Mouse (Mus musculus) midbrain, embryonic 10.5 days (tissue): ENCODE results near the gene Jdp2. TPM values are rescaled to one million over a fixed set of nuclear protein-coding genes. Genes with fewer than 3 reads are reported as not detected.
A peak's percentile ranks its signal among the peaks of the same experiment; 100 is the strongest.

Experiments
- DNase-seq: peaks from one replicate; pipeline ENCODE4 v3.0.0-alpha.2; 2017; ENCODE audit warnings: low spot score
- H3K27ac ChIP-seq: fragments of 300-500 bp; sonication (generic); replicated peaks from 2 replicates; pipeline ENCODE4 v1.5.1; 2016; ENCODE audit warnings: mild to moderate bottlenecking
- H3K27me3 ChIP-seq: fragments of 300-500 bp; sonication (generic); 2 replicates; pipeline ENCODE4 v1.6.1; 2016; ENCODE audit warnings: low read depth, mild to moderate bottlenecking; ENCODE audit not compliant: poor library complexity, severe bottlenecking
- H3K36me3 ChIP-seq: fragments of 300-500 bp; sonication (generic); 2 replicates; pipeline ENCODE4 v1.6.1; 2016; ENCODE audit warnings: mild to moderate bottlenecking, moderate library complexity
- H3K4me1 ChIP-seq: fragments of 300-500 bp; sonication (generic); 2 replicates; pipeline ENCODE4 v1.6.1; 2016
- H3K4me3 ChIP-seq: fragments of 300-500 bp; sonication (generic); 2 replicates; pipeline ENCODE4 v1.5.1; 2016; ENCODE audit warnings: mild to moderate bottlenecking, moderate library complexity
- H3K9me3 ChIP-seq: fragments of 300-500 bp; sonication (generic); replicated peaks from 2 replicates; pipeline ENCODE4 v1.6.1; 2016; ENCODE audit warnings: mild to moderate bottlenecking
- WGBS: fragments of 180-500 bp; shearing (Covaris S2); methylation state at CpG from one replicate; pipeline ENCODE4 v1.1.7; 2016; 5-methylcytosine and 5-hydroxymethylcytosine counted together
- polyA plus RNA-seq: library from polyadenylated mRNA; unstranded; fragments of >200 nt; fragmentation: Nextera tagmentation; extraction: Ambion mirVana; gene quantifications from 2 replicates; pipeline ENCODE4 v1.2.1, GENCODE M21; 2016

Gene Jdp2
- polyA plus RNA-seq, 1 experiment from 2014 or later, result 0.49 TPM

GRCm38 (mm10) chr12:85684411-85685275, 85.8 kb downstream of the Jdp2 start:
- no peaks in the 10 kb centered on the region for H3K36me3 ChIP-seq
- H3K9me3 ChIP-seq, result no peaks in the 10 kb centered on the region
- DNase-seq, result no peak
- no peak overlapping the region for H3K4me3 ChIP-seq
- no peaks in the 10 kb centered on the region for H3K27me3 ChIP-seq
- 87% methylated on average over 16 of the region's 16 CpGs for WGBS
- peaks cover 6% of the 10 kb centered on the region; the same call in 1 of the 2 replicates for H3K4me1 ChIP-seq
- H3K27ac ChIP-seq, result no peak overlapping the region

DNA sequence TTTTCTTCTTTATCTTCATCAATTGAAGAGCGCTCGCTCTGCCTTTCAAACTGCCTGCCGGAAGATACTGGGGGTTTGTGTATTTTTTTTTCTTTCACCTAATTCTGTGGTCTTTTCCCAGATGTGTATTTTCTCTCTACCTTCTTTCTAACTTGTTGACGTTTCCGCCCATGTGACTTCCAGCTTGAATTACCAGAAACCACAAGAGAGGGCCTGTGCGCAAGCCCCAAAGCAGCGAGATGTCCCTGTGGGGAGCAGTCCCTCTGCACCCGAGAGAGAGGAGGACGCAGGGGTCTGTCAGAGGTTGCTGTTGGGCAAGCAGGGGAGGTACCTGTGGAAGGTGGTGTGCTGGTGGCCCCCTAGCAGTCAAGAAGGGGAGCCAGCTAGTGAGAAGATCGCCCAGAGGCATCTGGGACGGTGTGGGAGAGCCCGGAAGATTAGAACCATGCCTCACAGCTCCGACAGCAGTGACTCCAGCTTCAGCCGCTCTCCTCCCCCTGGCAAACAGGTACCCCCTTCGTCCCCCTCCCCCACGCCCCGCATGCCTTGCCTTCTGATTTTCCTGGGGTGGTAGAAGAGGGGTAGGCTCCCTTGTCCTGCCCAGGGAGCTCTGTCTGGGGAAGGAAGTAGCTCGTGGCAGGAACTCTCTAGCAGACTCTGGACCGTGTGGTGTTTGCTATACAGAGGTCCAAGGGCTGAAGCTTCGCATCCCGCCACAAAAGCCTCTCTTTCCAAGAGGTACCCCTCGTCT, 87.8 kb downstream of the Jdp2 start, which contains the start of gene Batf:
TSS of gene Batf (plus strand) at position 204 of the 751 bp plus-strand sequence.
- H3K27me3 ChIP-seq, result no peaks in the 10 kb centered on the region
- H3K4me3 ChIP-seq, result peak within 1 kb of the TSS; percentile 16; the same call in 1 of the 2 replicates
- no peak within 1 kb of the TSS; the same call in 1 of the 2 replicates for H3K27ac ChIP-seq
- H3K36me3 ChIP-seq, result no peaks in the 10 kb centered on the region
- peaks cover 6% of the 10 kb centered on the region; the same call in 1 of the 2 replicates for H3K4me1 ChIP-seq
- WGBS, result 44% methylated on average over 22 of the region's 22 CpGs
- no peak for DNase-seq
- no peaks in the 10 kb centered on the region for H3K9me3 ChIP-seq

- Histone ChIP-seq H3K4me1 (peaks cover 6% of the 10 kb centered on the region; the same call in 1 of the 2 replicates), H3K9me3 (no peaks in the 10 kb centered on the region), H3K27me3 (no peaks in the 10 kb centered on the region), H3K27ac (no peak overlapping the region), H3K4me3 (no peak overlapping the region), H3K36me3 (no peaks in the 10 kb centered on the region)
- WGBS, result 76% methylated on average over 7 of the region's 7 CpGs
- no peak for DNase-seq
These were observed 88.3 kb downstream of the Jdp2 start for GRCm38 (mm10) chr12:85687217-85687533.

GRCm38 (mm10) chr12:85687846-85688245, 89.0 kb downstream of the Jdp2 start:
- H3K27ac ChIP-seq, result no peak overlapping the region
- no peaks in the 10 kb centered on the region for H3K36me3 ChIP-seq
- H3K4me1 ChIP-seq, result peaks cover 6% of the 10 kb centered on the region; the same call in 1 of the 2 replicates
- no peak overlapping the region for H3K4me3 ChIP-seq
- 77% methylated on average over 6 of the region's 6 CpGs for WGBS
- no peaks in the 10 kb centered on the region for H3K9me3 ChIP-seq
- no peak for DNase-seq
- H3K27me3 ChIP-seq, result no peaks in the 10 kb centered on the region

Other genes starting within 250 kb of the Jdp2 start
- 258 and 269 TPM in 2 replicates for gene Tmed10, start 224.2 kb upstream of the Jdp2 start, polyA plus RNA-seq
- 0.54 and 1.1 TPM in 2 replicates for gene Fos, start 125.1 kb upstream of the Jdp2 start, polyA plus RNA-seq
- gene Batf, start 87.6 kb downstream of the Jdp2 start, polyA plus RNA-seq, result 1.8 and 2.6 TPM in 2 replicates
- 0.85 and 1.6 TPM in 2 replicates for gene Flvcr2, start 147.5 kb downstream of the Jdp2 start, polyA plus RNA-seq
- gene Erg28, start 225.5 kb downstream of the Jdp2 start, polyA plus RNA-seq, result 119 and 121 TPM in 2 replicates
- 15.8 and 17.2 TPM in 2 replicates for gene Ttll5, start 225.6 kb downstream of the Jdp2 start, polyA plus RNA-seq